Mouse (Mus musculus) heart, embryonic 12.5 days (tissue): Measurements from ENCODE around the gene Tmem30b. TPM values are rescaled to one million over a fixed set of nuclear protein-coding genes. Genes with fewer than 3 reads are reported as not detected.

ENCODE experiments used
- polyA plus RNA-seq: library from polyadenylated mRNA; unstranded; fragments of >200 nt; fragmentation: Nextera tagmentation; extraction: Ambion mirVana; gene quantifications from 2 replicates; pipeline ENCODE4 v1.2.1, GENCODE M21; 2016

Tmem30b gene
- polyA plus RNA-seq, 1 experiment from 2014 or later = 0.36 TPM

Other genes starting within 250 kb of the Tmem30b start
- gene Prkch, start 38.4 kb upstream of the Tmem30b start, polyA plus RNA-seq = 19.5 and 20.0 TPM in 2 replicates